Mouse (Mus musculus): ENCODE data around the gene Itga8. TPM values are rescaled to one million over a fixed set of nuclear protein-coding genes. Genes with fewer than 3 reads are reported as not detected.

Itga8 gene
- total and polyA plus RNA-seq, 3 experiments = 0.93 TPM; not detected in 2

- Histone ChIP-seq H3K27me3 (ENCODE audit: insufficient read depth, low read length) (peaks cover 19% of the 10 kb centered on the region), H3K9me3 (replicated peaks) (no peaks in the 10 kb centered on the region), H3K36me3 (replicated peaks) (no peaks in the 10 kb centered on the region), H3K4me1 (ENCODE audit: insufficient read depth, low read depth, low read length) (peaks cover 4% of the 10 kb centered on the region; the same call in 1 of the 2 replicates), H3K4me3 (ENCODE audit: low read depth, low read length) (no peak overlapping the region)
- TF ChIP-seq POLR2AphosphoS5 (IDR thresholded peaks at IDR 0.05; ENCODE audit: insufficient replicate concordance, low read depth, low read length) (no peak), GATA1 (IDR thresholded peaks at IDR 0.05; ENCODE audit: borderline replicate concordance, low read length) (no peak), TAL1 (conservative IDR thresholded peaks at IDR 0.05; ENCODE audit: low read depth, low read length) (no peak), GATA2 (IDR thresholded peaks at IDR 0.05; ENCODE audit: borderline replicate concordance, low read depth, low read length) (no peak), CTCF (IDR thresholded peaks at IDR 0.05; ENCODE audit: low read depth, low read length) (no peak)
- ATAC-seq (ENCODE audit: extremely low read depth, insufficient number of reproducible peaks, low FRiP score, poor library complexity, severe bottlenecking) = no peak
- no peak for DNase-seq (ENCODE audit: low spot score)
These were observed 26.1 kb upstream of the Itga8 start for GRCm38 (mm10) chr2:12327691-12328354.

GRCm38 (mm10) chr2:12327216-12327615 lies 25.5 kb upstream of the Itga8 start:
- Histone ChIP-seq H3K4me1 (ENCODE audit: insufficient read depth, low read depth, low read length) (peaks cover 4% of the 10 kb centered on the region; the same call in 1 of the 2 replicates), H3K36me3 (replicated peaks) (no peaks in the 10 kb centered on the region), H3K9me3 (replicated peaks) (no peaks in the 10 kb centered on the region), H3K4me3 (ENCODE audit: low read depth, low read length) (no peak overlapping the region), H3K27me3 (ENCODE audit: insufficient read depth, low read length) (peaks cover 19% of the 10 kb centered on the region)
- TF ChIP-seq GATA1 (IDR thresholded peaks at IDR 0.05; ENCODE audit: borderline replicate concordance, low read length) = no peak
- TF ChIP-seq TAL1 (conservative IDR thresholded peaks at IDR 0.05; ENCODE audit: low read depth, low read length) = no peak
- TF ChIP-seq CTCF (IDR thresholded peaks at IDR 0.05; ENCODE audit: low read depth, low read length) = no peak
- no peak for TF ChIP-seq GATA2 (IDR thresholded peaks at IDR 0.05; ENCODE audit: borderline replicate concordance, low read depth, low read length)
- no peak for TF ChIP-seq POLR2AphosphoS5 (IDR thresholded peaks at IDR 0.05; ENCODE audit: insufficient replicate concordance, low read depth, low read length)
- no peak for DNase-seq (ENCODE audit: low spot score)
- ATAC-seq (ENCODE audit: extremely low read depth, insufficient number of reproducible peaks, low FRiP score, poor library complexity, severe bottlenecking) = no peak

DNA sequence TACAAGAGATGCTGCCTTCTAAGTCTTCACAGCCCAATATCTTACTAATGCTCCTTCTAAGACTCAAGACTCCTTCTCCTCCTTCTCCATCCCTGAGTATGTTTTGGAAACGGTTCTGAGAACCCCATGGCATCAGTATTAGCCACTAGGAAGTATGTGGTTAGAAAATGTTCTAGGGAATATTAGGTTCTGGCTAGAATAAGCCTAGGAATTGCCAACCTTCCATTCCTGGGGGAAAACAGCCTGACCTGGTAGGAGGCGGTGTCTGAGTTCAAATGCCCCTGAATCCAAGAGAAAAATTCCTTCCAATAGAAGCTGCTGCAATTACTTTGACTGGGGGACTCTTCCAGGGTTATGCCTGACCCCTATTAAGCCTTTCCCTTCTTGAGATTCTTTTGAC lies 24.1 kb upstream of the Itga8 start:
- H3K27me3 ChIP-seq (ENCODE audit: insufficient read depth, low read length) = peaks cover 23% of the 10 kb centered on the region
- H3K4me1 ChIP-seq (ENCODE audit: insufficient read depth, low read depth, low read length) = peaks cover 4% of the 10 kb centered on the region; the same call in 1 of the 2 replicates
- ATAC-seq (ENCODE audit: extremely low read depth, insufficient number of reproducible peaks, low FRiP score, poor library complexity, severe bottlenecking) = no peak

GRCm38 (mm10) chr2:12325417-12325816 lies 23.7 kb upstream of the Itga8 start:
- Histone ChIP-seq H3K9me3 (replicated peaks) (no peaks in the 10 kb centered on the region), H3K36me3 (replicated peaks) (no peaks in the 10 kb centered on the region), H3K4me1 (ENCODE audit: insufficient read depth, low read depth, low read length) (peaks cover 4% of the 10 kb centered on the region; the same call in 1 of the 2 replicates), H3K4me3 (ENCODE audit: low read depth, low read length) (no peak overlapping the region), H3K27me3 (ENCODE audit: insufficient read depth, low read length) (peaks cover 24% of the 10 kb centered on the region)
- TF ChIP-seq GATA2 (IDR thresholded peaks at IDR 0.05; ENCODE audit: borderline replicate concordance, low read depth, low read length) = no peak
- TF ChIP-seq CTCF (IDR thresholded peaks at IDR 0.05; ENCODE audit: low read depth, low read length) = no peak
- TF ChIP-seq POLR2AphosphoS5 (IDR thresholded peaks at IDR 0.05; ENCODE audit: insufficient replicate concordance, low read depth, low read length) = no peak
- no peak for TF ChIP-seq TAL1 (conservative IDR thresholded peaks at IDR 0.05; ENCODE audit: low read depth, low read length)
- TF ChIP-seq GATA1 (IDR thresholded peaks at IDR 0.05; ENCODE audit: borderline replicate concordance, low read length) = no peak
- ATAC-seq (ENCODE audit: extremely low read depth, insufficient number of reproducible peaks, low FRiP score, poor library complexity, severe bottlenecking) (no peak), DNase-seq (ENCODE audit: low spot score) (no peak)

More for the DNA sequence above, 24.1 kb upstream of the Itga8 start:
- no peak for TF ChIP-seq TAL1 (conservative IDR thresholded peaks at IDR 0.05; ENCODE audit: low read depth, low read length)
- no peak for TF ChIP-seq GATA2 (IDR thresholded peaks at IDR 0.05; ENCODE audit: borderline replicate concordance, low read depth, low read length)
- no peak for TF ChIP-seq POLR2AphosphoS5 (IDR thresholded peaks at IDR 0.05; ENCODE audit: insufficient replicate concordance, low read depth, low read length)
- no peak for TF ChIP-seq CTCF (IDR thresholded peaks at IDR 0.05; ENCODE audit: low read depth, low read length)
- no peak for TF ChIP-seq GATA1 (IDR thresholded peaks at IDR 0.05; ENCODE audit: borderline replicate concordance, low read length)
- H3K36me3 ChIP-seq (replicated peaks) = no peaks in the 10 kb centered on the region
- H3K4me3 ChIP-seq (ENCODE audit: low read depth, low read length) = no peak overlapping the region
- H3K9me3 ChIP-seq (replicated peaks) = no peaks in the 10 kb centered on the region
- no peak for DNase-seq (ENCODE audit: low spot score)

DNA sequence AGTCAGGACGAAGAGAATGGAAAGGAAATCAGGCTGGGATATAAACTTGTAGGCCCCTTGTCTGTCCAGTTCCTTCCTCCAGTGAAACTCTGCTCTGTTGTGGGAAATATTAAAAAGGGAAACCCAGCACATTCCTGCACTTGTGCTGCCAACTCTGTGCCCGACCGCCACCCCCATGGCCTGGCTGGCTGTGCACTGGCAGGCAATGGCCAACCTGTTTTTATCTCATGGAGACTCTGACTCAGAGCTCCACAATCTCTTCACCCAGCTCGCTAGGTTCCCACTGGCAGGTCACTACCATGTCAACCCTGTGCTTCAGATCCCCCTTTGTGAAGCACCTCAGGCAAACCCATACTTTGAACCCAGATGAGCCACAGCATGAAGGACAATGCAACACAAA lies 19.2 kb upstream of the Itga8 start:
- Histone ChIP-seq H3K36me3 (replicated peaks) (no peaks in the 10 kb centered on the region), H3K27me3 (ENCODE audit: insufficient read depth, low read length) (peaks cover 15% of the 10 kb centered on the region; the same call in 1 of the 2 replicates), H3K4me1 (ENCODE audit: insufficient read depth, low read depth, low read length) (peaks cover 9% of the 10 kb centered on the region), H3K9me3 (replicated peaks) (no peaks in the 10 kb centered on the region), H3K4me3 (ENCODE audit: low read depth, low read length) (no peak overlapping the region)
- TF ChIP-seq GATA1 (IDR thresholded peaks at IDR 0.05; ENCODE audit: borderline replicate concordance, low read length) = no peak
- no peak for TF ChIP-seq GATA2 (IDR thresholded peaks at IDR 0.05; ENCODE audit: borderline replicate concordance, low read depth, low read length)
- TF ChIP-seq CTCF (IDR thresholded peaks at IDR 0.05; ENCODE audit: low read depth, low read length) = no peak
- TF ChIP-seq TAL1 (conservative IDR thresholded peaks at IDR 0.05; ENCODE audit: low read depth, low read length) = no peak
- TF ChIP-seq POLR2AphosphoS5 (IDR thresholded peaks at IDR 0.05; ENCODE audit: insufficient replicate concordance, low read depth, low read length) = no peak
- DNase-seq (ENCODE audit: low spot score) (no peak), ATAC-seq (ENCODE audit: extremely low read depth, insufficient number of reproducible peaks, low FRiP score, poor library complexity, severe bottlenecking) (no peak)

DNA sequence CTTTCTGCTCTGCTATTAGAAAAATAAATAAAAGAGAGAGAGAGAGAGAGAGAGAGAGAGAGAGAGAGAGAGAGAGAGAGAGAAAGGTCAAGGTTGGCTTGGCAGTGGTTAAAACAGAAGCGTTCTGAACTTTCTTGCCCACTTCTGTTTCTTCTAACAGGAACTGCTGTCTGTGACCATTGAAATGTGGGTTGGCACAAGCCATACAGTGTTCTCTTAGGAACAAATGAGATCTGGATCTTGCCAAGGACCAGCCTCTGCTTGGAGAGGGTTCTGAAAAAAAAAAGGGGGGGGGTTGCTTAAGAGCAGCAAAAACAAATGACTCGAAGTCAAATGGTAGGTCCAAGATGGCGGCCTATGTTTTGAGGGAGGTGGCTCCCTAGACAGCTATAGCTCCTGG lies 17.0 kb upstream of the Itga8 start:
- no peak for ATAC-seq (ENCODE audit: extremely low read depth, insufficient number of reproducible peaks, low FRiP score, poor library complexity, severe bottlenecking)
- Histone ChIP-seq H3K4me3 (ENCODE audit: low read depth, low read length) (no peak overlapping the region), H3K4me1 (ENCODE audit: insufficient read depth, low read depth, low read length) (peaks cover 9% of the 10 kb centered on the region), H3K27me3 (ENCODE audit: insufficient read depth, low read length) (peaks cover 10% of the 10 kb centered on the region; the same call in 1 of the 2 replicates), H3K36me3 (replicated peaks) (no peaks in the 10 kb centered on the region), H3K9me3 (replicated peaks) (no peaks in the 10 kb centered on the region)
- no peak for TF ChIP-seq TAL1 (conservative IDR thresholded peaks at IDR 0.05; ENCODE audit: low read depth, low read length)
- TF ChIP-seq POLR2AphosphoS5 (IDR thresholded peaks at IDR 0.05; ENCODE audit: insufficient replicate concordance, low read depth, low read length) = no peak
- TF ChIP-seq GATA1 (IDR thresholded peaks at IDR 0.05; ENCODE audit: borderline replicate concordance, low read length) = no peak
- no peak for TF ChIP-seq GATA2 (IDR thresholded peaks at IDR 0.05; ENCODE audit: borderline replicate concordance, low read depth, low read length)
- TF ChIP-seq CTCF (IDR thresholded peaks at IDR 0.05; ENCODE audit: low read depth, low read length) = no peak
- DNase-seq (ENCODE audit: low spot score) = no peak

Data from G1E (cell line).